Mouse (Mus musculus) midbrain, embryonic 10.5 days (tissue): ENCODE results near the gene Tesk2. TPM values are rescaled to one million over a fixed set of nuclear protein-coding genes. Genes with fewer than 3 reads are reported as not detected.
"Not testable (repeated sequence)": the region's sequence is repeated elsewhere in the genome, so short reads cannot be mapped to it uniquely, and the experiment has no call there.

Source experiments
- DNase-seq: peaks from one replicate; pipeline ENCODE4 v3.0.0-alpha.2; 2017; ENCODE audit warnings: low spot score
- H3K27ac ChIP-seq: fragments of 300-500 bp; sonication (generic); replicated peaks from 2 replicates; pipeline ENCODE4 v1.5.1; 2016; ENCODE audit warnings: mild to moderate bottlenecking
- H3K27me3 ChIP-seq: fragments of 300-500 bp; sonication (generic); 2 replicates; pipeline ENCODE4 v1.6.1; 2016; ENCODE audit warnings: low read depth, mild to moderate bottlenecking; ENCODE audit not compliant: poor library complexity, severe bottlenecking
- H3K36me3 ChIP-seq: fragments of 300-500 bp; sonication (generic); 2 replicates; pipeline ENCODE4 v1.6.1; 2016; ENCODE audit warnings: mild to moderate bottlenecking, moderate library complexity
- H3K4me1 ChIP-seq: fragments of 300-500 bp; sonication (generic); 2 replicates; pipeline ENCODE4 v1.6.1; 2016
- H3K4me3 ChIP-seq: fragments of 300-500 bp; sonication (generic); 2 replicates; pipeline ENCODE4 v1.5.1; 2016; ENCODE audit warnings: mild to moderate bottlenecking, moderate library complexity
- H3K9me3 ChIP-seq: fragments of 300-500 bp; sonication (generic); replicated peaks from 2 replicates; pipeline ENCODE4 v1.6.1; 2016; ENCODE audit warnings: mild to moderate bottlenecking
- WGBS: fragments of 180-500 bp; shearing (Covaris S2); methylation state at CpG from one replicate; pipeline ENCODE4 v1.1.7; 2016; 5-methylcytosine and 5-hydroxymethylcytosine counted together
- polyA plus RNA-seq: library from polyadenylated mRNA; unstranded; fragments of >200 nt; fragmentation: Nextera tagmentation; extraction: Ambion mirVana; gene quantifications from 2 replicates; pipeline ENCODE4 v1.2.1, GENCODE M21; 2016

Gene Tesk2
- polyA plus RNA-seq, result 6.6 and 6.7 TPM in 2 replicates

- DNase-seq, result peak; percentile 94
- H3K4me3 ChIP-seq, result peak within 1 kb of the TSS; percentile 79
- peak within 1 kb of the TSS; percentile 88 for H3K27ac ChIP-seq
- WGBS, result under 1% methylated on average over 34 of the region's 34 CpGs
- H3K4me1 ChIP-seq, result peaks cover 19% of the 10 kb centered on the region
- peaks cover 17% of the 10 kb centered on the region for H3K27me3 ChIP-seq
- H3K9me3 ChIP-seq, result no peaks in the 10 kb centered on the region
- peaks cover 11% of the 10 kb centered on the region for H3K36me3 ChIP-seq
Measured at GRCm38 (mm10) chr4:116720343-116721097, at the start of gene Tesk2. TSS of gene Tesk2 (plus strand) at chr4:116720948.

- Histone ChIP-seq H3K27me3 (no peaks in the 10 kb centered on the region), H3K27ac (no peak overlapping the region), H3K4me1 (no peaks in the 10 kb centered on the region), H3K4me3 (no peak overlapping the region), H3K9me3 (no peaks in the 10 kb centered on the region), H3K36me3 (no peaks in the 10 kb centered on the region)
- 76% methylated on average over 2 of the region's 2 CpGs for WGBS
- DNase-seq, result no peak
Measured at GRCm38 (mm10) chr4:116672785-116673184, 48.0 kb upstream of the Tesk2 start.

GRCm38 (mm10) chr4:116674761-116675160, 46.0 kb upstream of the Tesk2 start:
- H3K4me3 ChIP-seq, H3K9me3 ChIP-seq, H3K27ac ChIP-seq, H3K4me1 ChIP-seq, DNase-seq, H3K27me3 ChIP-seq, H3K36me3 ChIP-seq: not testable (repeated sequence)
- WGBS, result 92% methylated on average over 6 of the region's 6 CpGs

- H3K4me3 ChIP-seq, result no peak overlapping the region
- no peak for DNase-seq
- no peaks in the 10 kb centered on the region for H3K9me3 ChIP-seq
- no peaks in the 10 kb centered on the region for H3K4me1 ChIP-seq
- 90% methylated on average over 3 of the region's 3 CpGs for WGBS
- no peak overlapping the region for H3K27ac ChIP-seq
- H3K27me3 ChIP-seq, result no peaks in the 10 kb centered on the region
- H3K36me3 ChIP-seq, result no peaks in the 10 kb centered on the region
Measured at GRCm38 (mm10) chr4:116676027-116676426, 44.7 kb upstream of the Tesk2 start.

- Histone ChIP-seq H3K36me3 (no peaks in the 10 kb centered on the region), H3K27ac (no peak overlapping the region), H3K4me3 (no peak overlapping the region), H3K27me3 (no peaks in the 10 kb centered on the region), H3K9me3 (no peaks in the 10 kb centered on the region), H3K4me1 (no peaks in the 10 kb centered on the region)
- 81% methylated on average over 1 of the region's 1 CpGs for WGBS
- DNase-seq, result no peak
Measured at GRCm38 (mm10) chr4:116677808-116678207, 42.9 kb upstream of the Tesk2 start.

- no peaks in the 10 kb centered on the region for H3K27me3 ChIP-seq
- H3K36me3 ChIP-seq, result no peaks in the 10 kb centered on the region
- H3K4me3 ChIP-seq, result no peak overlapping the region
- no peak for DNase-seq
- no peaks in the 10 kb centered on the region for H3K4me1 ChIP-seq
- no peaks in the 10 kb centered on the region for H3K9me3 ChIP-seq
- no peak overlapping the region for H3K27ac ChIP-seq
- WGBS, result 79% methylated on average over 5 of the region's 5 CpGs
Measured at GRCm38 (mm10) chr4:116679141-116679540, 41.6 kb upstream of the Tesk2 start.

GRCm38 (mm10) chr4:116680521-116680920, 40.2 kb upstream of the Tesk2 start:
- 94% methylated on average over 4 of the region's 4 CpGs for WGBS
- not testable (repeated sequence) for H3K27me3 ChIP-seq, H3K4me3 ChIP-seq, H3K36me3 ChIP-seq, H3K9me3 ChIP-seq, H3K27ac ChIP-seq, H3K4me1 ChIP-seq, DNase-seq

- Histone ChIP-seq H3K9me3 (no peaks in the 10 kb centered on the region), H3K27ac (no peak overlapping the region), H3K36me3 (peaks cover 20% of the 10 kb centered on the region), H3K4me3 (no peak overlapping the region), H3K4me1 (peaks cover 22% of the 10 kb centered on the region), H3K27me3 (no peaks in the 10 kb centered on the region)
- 93% methylated on average over 4 of the region's 4 CpGs for WGBS
- DNase-seq, result no peak
Measured at GRCm38 (mm10) chr4:116683957-116684356, 36.8 kb upstream of the Tesk2 start.

GRCm38 (mm10) chr4:116684665-116685064, 36.1 kb upstream of the Tesk2 start:
- peaks cover 27% of the 10 kb centered on the region for H3K36me3 ChIP-seq
- H3K4me1 ChIP-seq, result peaks cover 22% of the 10 kb centered on the region
- H3K9me3 ChIP-seq, result no peaks in the 10 kb centered on the region
- WGBS, result 85% methylated on average over 2 of the region's 2 CpGs
- no peaks in the 10 kb centered on the region for H3K27me3 ChIP-seq
- peak overlapping the region; percentile 77 for H3K4me3 ChIP-seq
- H3K27ac ChIP-seq, result peak overlapping the region; percentile 94
- DNase-seq, result no peak

- Histone ChIP-seq H3K4me1 (peaks cover 22% of the 10 kb centered on the region), H3K27ac (peak within 1 kb of the TSS; percentile 94), H3K27me3 (no peaks in the 10 kb centered on the region), H3K9me3 (no peaks in the 10 kb centered on the region), H3K36me3 (peaks cover 36% of the 10 kb centered on the region), H3K4me3 (peak within 1 kb of the TSS; percentile 77)
- DNase-seq, result peak; percentile 97
- WGBS, result under 1% methylated on average over 56 of the region's 56 CpGs
Measured at GRCm38 (mm10) chr4:116685402-116686061, 35.2 kb upstream of the Tesk2 start, which contains the start of gene Prdx1. TSS of gene Prdx1 (plus strand) at chr4:116685544.

GRCm38 (mm10) chr4:116687041-116687440, 33.7 kb upstream of the Tesk2 start:
- peaks cover 22% of the 10 kb centered on the region for H3K4me1 ChIP-seq
- no peaks in the 10 kb centered on the region for H3K9me3 ChIP-seq
- peaks cover 51% of the 10 kb centered on the region for H3K36me3 ChIP-seq
- 42% methylated on average over 1 of the region's 1 CpGs for WGBS
- no peaks in the 10 kb centered on the region for H3K27me3 ChIP-seq
- peak overlapping the region; percentile 77 for H3K4me3 ChIP-seq
- DNase-seq, result no peak
- no peak overlapping the region for H3K27ac ChIP-seq

GRCm38 (mm10) chr4:116689309-116689876, 31.4 kb upstream of the Tesk2 start:
- Histone ChIP-seq H3K4me1 (peaks cover 22% of the 10 kb centered on the region), H3K27me3 (no peaks in the 10 kb centered on the region), H3K27ac (no peak overlapping the region), H3K4me3 (no peak overlapping the region), H3K36me3 (peaks cover 74% of the 10 kb centered on the region), H3K9me3 (no peaks in the 10 kb centered on the region)
- DNase-seq, result no peak
- 95% methylated on average over 4 of the region's 4 CpGs for WGBS

GRCm38 (mm10) chr4:116692146-116692545, 28.6 kb upstream of the Tesk2 start:
- H3K36me3 ChIP-seq, result peaks cover 99% of the 10 kb centered on the region
- peaks cover 3% of the 10 kb centered on the region for H3K4me1 ChIP-seq
- no peak for DNase-seq
- H3K27me3 ChIP-seq, result no peaks in the 10 kb centered on the region
- H3K4me3 ChIP-seq, result no peak overlapping the region
- no peak overlapping the region for H3K27ac ChIP-seq
- H3K9me3 ChIP-seq, result no peaks in the 10 kb centered on the region
- 95% methylated on average over 2 of the region's 2 CpGs for WGBS
